Comparison of ENCODE assay signal across 9 mouse cellular contexts in genomic region chr14:21748142-21748870, GRCm38 (mm10). TPM values are rescaled to one million over a fixed set of nuclear protein-coding genes. Genes with fewer than 3 reads are reported as not detected.
A peak's percentile ranks its signal among the peaks of the same experiment; 100 is the strongest.
DNase-seq lines count a peak whose midpoint lies in the region; TF ChIP-seq lines count a peak whose summit lies in the region.
"Had no signal": no experiment of that assay in that cellular context is flagged by ENCODE, and none has a peak within 500 bp of the region (broad histone marks: within the 10 kb centered on the region; RNA-seq: fewer than 3 reads in every experiment).

No protein-coding gene starts in this region.

- H3K4me1 ChIP-seq in E14TG2a.4 (replicated peaks; ENCODE audit: low read depth, low read length) = peaks cover 42% of the 10 kb centered on the region
- H3K4me1 ChIP-seq in small intestine, adult 2 months (ENCODE audit: control insufficient read depth, insufficient read depth, insufficient read length, low read length) = peaks cover 4% of the 10 kb centered on the region; the same call in 1 of the 2 replicates

- H3K9me3 ChIP-seq in E14TG2a.4 (ENCODE audit: low read length) = no peaks in the 10 kb centered on the region
- H3K9me3 ChIP-seq: limb, embryonic 15.5 days had no signal

- intact Hi-C loops in left cerebral cortex, adult 2 months (cut with DNase I) = no loop called here
- intact Hi-C loops in left cerebral cortex, postnatal 36 days (cut with DNase I) = loop anchor here (10.0 kb wide), 1 partner anchor 134 kb away; no protein-coding TSS in a partner anchor

- peak; percentile 71 for TF ChIP-seq CTCF in left cerebral cortex, adult 2 months (IDR thresholded peaks at IDR 0.05)
- TF ChIP-seq CTCF in E14TG2a.4 (conservative IDR thresholded peaks at IDR 0.05; ENCODE audit: low read length) = peak; percentile 53
- peak; percentile 71; the same call in 1 of the 2 replicates for TF ChIP-seq CTCF in small intestine, adult 2 months (IDR thresholded peaks at IDR 0.05; ENCODE audit: extremely low read depth, insufficient read length, insufficient replicate concordance, low read depth, low read length)

- H3K27me3 ChIP-seq in E14TG2a.4 (ENCODE audit: insufficient read depth, low read length) = no peaks in the 10 kb centered on the region
- no peaks in the 10 kb centered on the region for H3K27me3 ChIP-seq in small intestine, adult 2 months (ENCODE audit: control insufficient read depth, insufficient read depth, low read length)
- H3K27me3 ChIP-seq: limb, embryonic 15.5 days had no signal

- H3K27ac ChIP-seq in left cerebral cortex, adult 2 months = no peak overlapping the region
- no peak overlapping the region for H3K27ac ChIP-seq in small intestine, adult 2 months (ENCODE audit: insufficient read depth, low read depth, low read length)
- H3K27ac ChIP-seq: limb, embryonic 15.5 days had no signal

- TF ChIP-seq POLR2A in small intestine, adult 2 months (IDR thresholded peaks at IDR 0.05; ENCODE audit: low read depth, low read length) = no peak

- H3K36me3 ChIP-seq in E14TG2a.4 (ENCODE audit: insufficient read depth, low read length) = no peaks in the 10 kb centered on the region
- H3K36me3 ChIP-seq in small intestine, adult 2 months (ENCODE audit: control insufficient read depth, insufficient read depth, low read length) = no peaks in the 10 kb centered on the region
- H3K36me3 ChIP-seq: limb, embryonic 15.5 days had no signal

- DNase-seq in adrenal gland, adult 18-20 months (ENCODE audit: low spot score in 2 of 2) = peak; percentile 53 to 59
- DNase-seq in adrenal gland, adult 8-10 months = no peak
- DNase-seq in left cerebral cortex, adult 2 months (ENCODE audit: extremely low spot score in 1 of 2, low spot score in 2 of 2) = peak; percentile 48
- no peak for DNase-seq in left cerebral cortex, postnatal 36 days (ENCODE audit: low spot score in 2 of 2)
- DNase-seq in cerebellum, postnatal 10 days = peak; percentile 81 to 87
- DNase-seq in kidney, postnatal 14 days = peak; percentile 65

- WGBS in small intestine, adult 2 months = 42% methylated on average over 15 of the region's 15 CpGs

- H3K4me3 ChIP-seq in left cerebral cortex, adult 2 months = no peak overlapping the region
- peak overlapping the region; percentile 57 for H3K4me3 ChIP-seq in E14TG2a.4 (replicated peaks; ENCODE audit: low read length)
- H3K4me3 ChIP-seq in small intestine, adult 2 months (ENCODE audit: low read depth, low read length) = no peak overlapping the region
- H3K4me3 ChIP-seq: limb, embryonic 15.5 days had no signal

RNA-seq across cellular contexts. Expression of gene Samd8, which starts 2.0 kb away (rescaled TPM):
- 10 to 100 TPM; 45.1 to 52.9 TPM for total RNA-seq in adrenal gland, adult 18-20 months (2021)
- total RNA-seq in adrenal gland, adult 8-10 months (2022) = 10 to 100 TPM; 51.8 to 77.2 (median 64.6) TPM
- total RNA-seq in left cerebral cortex, adult 2 months (2021) = 10 to 100 TPM; 75.1 to 79.7 TPM
- 10 to 100 TPM; 80.4 TPM for total RNA-seq in left cerebral cortex, postnatal 36 days (2021)
- 13.7 and 30.6 TPM in 2 replicates for polyA plus RNA-seq in small intestine, adult 2 months (2012; rRNA removed)

RNA-seq across cellular contexts. Expression of gene Dusp13, which starts 2.7 kb away (rescaled TPM):
- total RNA-seq in adrenal gland, adult 18-20 months (2021) = under 1 TPM in 1 of 2 experiments, not detected in 1; 0.77 TPM
- under 1 TPM; 0.44 to 0.86 (median 0.56) TPM for total RNA-seq in adrenal gland, adult 8-10 months (2022)
- not detected for total RNA-seq in left cerebral cortex, adult 2 months (2021)
- not detected for total RNA-seq in left cerebral cortex, postnatal 36 days (2021)
- 0.60 and 2.6 TPM in 2 replicates for polyA plus RNA-seq in small intestine, adult 2 months (2012; rRNA removed)

RNA-seq across cellular contexts. Expression of gene Dupd1, which starts 33.9 kb away (rescaled TPM):
- 1 to 10 TPM in 1 of 2 experiments, under 1 TPM in 1; 0.83 to 2.5 TPM for total RNA-seq in adrenal gland, adult 18-20 months (2021)
- 1 to 10 TPM in 2 of 4 experiments, under 1 TPM in 1, not detected in 1; 0.74 to 1.3 (median 1.3) TPM for total RNA-seq in adrenal gland, adult 8-10 months (2022)
- not detected for total RNA-seq in left cerebral cortex, adult 2 months (2021)
- total RNA-seq in left cerebral cortex, postnatal 36 days (2021) = under 1 TPM in 1 of 2 experiments, not detected in 1; 0.37 TPM
- polyA plus RNA-seq in small intestine, adult 2 months (2012; rRNA removed) = not detected in 2 replicates

Comparison
In these comparisons a context has a peak if more than half of its experiments do, and no peak if none do; other contexts are left out.
1. DNase-seq: peak in adrenal gland, adult 18-20 months (2 of 2), left cerebral cortex, adult 2 months (2 of 2), cerebellum, postnatal 10 days (2 of 2) and kidney, postnatal 14 days (single experiment); none in adrenal gland, adult 8-10 months (single experiment) and left cerebral cortex, postnatal 36 days (0 of 2).
2. Peak in every context shown above with its lines, with median percentiles within 50 percentile points of each other: CTCF ChIP-seq.